Mouse (Mus musculus): ENCODE results near the gene Gm21891.
"Not testable (repeated sequence)": the region's sequence is repeated elsewhere in the genome, so short reads cannot be mapped to it uniquely, and the experiment has no call there.

The Gm21891 gene

DNA sequence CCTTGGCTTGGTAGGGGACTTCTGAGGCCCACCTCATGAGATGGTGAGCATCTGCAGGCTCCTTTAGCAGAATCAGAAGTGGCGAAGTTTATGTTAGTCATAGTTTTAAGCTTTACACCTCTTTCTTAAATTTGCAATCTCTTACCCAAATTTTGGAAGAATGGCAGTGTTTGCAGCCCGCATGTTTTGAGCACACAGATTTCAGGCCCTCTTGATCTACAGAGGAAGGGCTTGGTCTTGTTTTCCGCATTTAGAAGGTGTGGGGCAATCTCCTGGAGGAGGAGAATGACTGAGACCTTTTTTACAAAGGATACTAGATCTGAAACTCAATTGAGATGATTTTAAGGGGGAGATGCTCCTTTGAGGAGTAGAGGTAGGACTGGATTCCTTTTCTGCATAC is at the start of gene Gm21891:
Gene Gm21891 (minus strand): TSS at position 101 of the 400 bp plus-strand sequence.
- not testable (repeated sequence) for DNase-seq

DNA sequence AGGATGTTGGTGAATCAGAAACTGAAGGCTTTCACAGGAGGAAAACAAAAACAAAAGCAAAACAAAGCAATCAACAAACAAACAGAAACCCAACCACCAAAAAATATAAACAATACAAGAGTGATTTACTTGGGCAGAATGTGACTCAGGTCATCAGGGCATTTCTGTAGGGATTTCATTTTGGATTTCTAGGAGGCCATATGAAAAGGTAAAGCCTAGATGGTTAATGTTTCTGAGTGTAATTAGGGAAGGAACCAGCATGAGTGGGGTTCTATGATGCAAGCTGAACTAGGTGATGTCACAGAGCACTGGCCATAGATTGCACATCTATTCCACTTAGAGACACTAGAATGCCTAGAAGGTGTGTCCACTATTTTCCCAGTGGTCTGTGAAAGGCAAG is 28.4 kb upstream of the Gm21891 start, which contains the start of gene Gm21425:
Gene Gm21425 (plus strand): TSS at position 301 of the 400 bp plus-strand sequence.
- DNase-seq, result not testable (repeated sequence)
